Comparison of ENCODE assay signal across 13 mouse cellular contexts in the genomic region with DNA sequence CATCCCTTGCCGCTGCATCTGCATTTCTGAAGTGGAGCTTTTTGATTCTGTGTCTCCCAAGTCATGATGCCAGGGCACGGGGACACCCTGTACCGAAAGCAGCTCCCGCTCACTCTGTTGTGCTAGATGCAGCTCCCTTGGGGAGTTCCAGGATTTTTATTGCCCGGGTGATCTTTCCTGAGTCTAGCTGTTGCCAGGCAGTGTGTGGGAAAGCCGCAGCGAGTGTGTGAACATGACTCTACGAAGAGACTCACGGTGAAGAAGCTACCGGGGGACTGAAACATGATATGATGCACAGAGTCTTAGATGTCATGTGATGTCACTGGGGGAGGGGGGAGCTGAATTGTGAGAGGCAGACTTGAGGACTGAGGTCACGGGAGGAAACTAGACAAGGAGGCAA.
DNase-seq lines count a peak whose midpoint lies in the region; ATAC-seq and TF ChIP-seq lines count a peak whose summit lies in the region.
"Had no signal": no experiment of that assay in that cellular context is flagged by ENCODE, and none has a peak within 500 bp of the region (broad histone marks: within the 10 kb centered on the region; RNA-seq: fewer than 3 reads in every experiment).

No protein-coding gene starts in this region.

- in situ Hi-C loops in ES-E14 (cut with MboI; ENCODE audit: low sequenced_read_pairs in 2 of 2, unreplicated experiment in 2 of 2), result no loop called here

- no peaks in the 10 kb centered on the region for H3K9me3 ChIP-seq in heart, embryonic 12.5 days (replicated peaks)
- no peaks in the 10 kb centered on the region for H3K9me3 ChIP-seq in ES-E14 (ENCODE audit: control insufficient read depth, insufficient read depth, low read depth, low read length)
- no peaks in the 10 kb centered on the region for H3K9me3 ChIP-seq in hindbrain, embryonic 10.5 days
- H3K9me3 ChIP-seq in midbrain, postnatal 0 days (ENCODE audit: low read length), result no peaks in the 10 kb centered on the region
- no peaks in the 10 kb centered on the region for H3K9me3 ChIP-seq in heart, embryonic 11.5 days (replicated peaks; ENCODE audit: control insufficient read depth, low read length)
- H3K9me3 ChIP-seq: embryonic facial prominence, embryonic 15.5 days had no signal

- no peak overlapping the region for H3K27ac ChIP-seq in heart, embryonic 12.5 days (ENCODE audit: poor library complexity, severe bottlenecking)
- no peak overlapping the region for H3K27ac ChIP-seq in ES-E14 (ENCODE audit: insufficient read depth, low read depth, low read length, poor library complexity, severe bottlenecking)
- H3K27ac ChIP-seq in hindbrain, embryonic 10.5 days, result peak overlapping the region; percentile 69; the same call in 1 of the 2 replicates
- H3K27ac ChIP-seq in midbrain, postnatal 0 days (ENCODE audit: low read depth, low read length), result peak overlapping the region; percentile 32; the same call in 1 of the 2 replicates
- no peak overlapping the region for H3K27ac ChIP-seq in heart, embryonic 11.5 days (ENCODE audit: low read depth, low read length)
- H3K27ac ChIP-seq: embryonic facial prominence, embryonic 15.5 days; stomach, postnatal 0 days had no signal

- no peaks in the 10 kb centered on the region for H3K27me3 ChIP-seq in heart, embryonic 12.5 days (replicated peaks)
- no peaks in the 10 kb centered on the region for H3K27me3 ChIP-seq in hindbrain, embryonic 10.5 days (ENCODE audit: insufficient read depth, poor library complexity, severe bottlenecking)
- no peaks in the 10 kb centered on the region for H3K27me3 ChIP-seq in midbrain, postnatal 0 days (ENCODE audit: insufficient read depth, low read length)
- H3K27me3 ChIP-seq in heart, embryonic 11.5 days (ENCODE audit: control insufficient read depth, insufficient read depth, low read length), result no peaks in the 10 kb centered on the region
- H3K27me3 ChIP-seq: embryonic facial prominence, embryonic 15.5 days had no signal

- no peak overlapping the region for H3K4me2 ChIP-seq in heart, embryonic 12.5 days
- peak overlapping the region; percentile 23 for H3K4me2 ChIP-seq in midbrain, postnatal 0 days (ENCODE audit: low read depth, low read length, poor library complexity, severe bottlenecking)
- no peak overlapping the region for H3K4me2 ChIP-seq in heart, embryonic 11.5 days
- H3K4me2 ChIP-seq: embryonic facial prominence, embryonic 15.5 days had no signal

- DNase-seq in heart, adult 11 months, result no peak
- DNase-seq in ES-E14 (ENCODE audit: low read depth, low spot score), result peak; percentile 8
- DNase-seq in hindbrain, embryonic 10.5 days (ENCODE audit: low spot score), result peak; percentile 42
- DNase-seq in midbrain, postnatal 0 days (ENCODE audit: low spot score), result peak; percentile 58
- no peak for DNase-seq in ovary, postnatal 36 days (ENCODE audit: low spot score)
- no peak for DNase-seq in urinary bladder, postnatal 36 days (ENCODE audit: low spot score in 2 of 2)
- DNase-seq: gastrocnemius, postnatal 25 days; layer of hippocampus, postnatal 36 days; right cerebral cortex, postnatal 14 days had no signal

- H3K4me3 ChIP-seq in heart, embryonic 12.5 days, result no peak overlapping the region
- no peak overlapping the region; a peak in 1 of 4 replicates for H3K4me3 ChIP-seq in ES-E14 (ENCODE audit: insufficient read depth in 1 of 2, low read depth in 1 of 2, low read length in 2 of 2, poor library complexity in 1 of 2, severe bottlenecking in 1 of 2)
- H3K4me3 ChIP-seq in hindbrain, embryonic 10.5 days, result no peak overlapping the region
- no peak overlapping the region for H3K4me3 ChIP-seq in midbrain, postnatal 0 days (ENCODE audit: low read depth, low read length)
- H3K4me3 ChIP-seq in heart, embryonic 11.5 days (ENCODE audit: low read depth, low read length), result no peak overlapping the region
- H3K4me3 ChIP-seq: embryonic facial prominence, embryonic 15.5 days had no signal

- 46% methylated on average over 11 of the region's 11 CpGs for WGBS in heart, embryonic 12.5 days
- WGBS in hindbrain, embryonic 10.5 days, result 15% methylated on average over 11 of the region's 11 CpGs
- 14% methylated on average over 11 of the region's 11 CpGs for WGBS in midbrain, postnatal 0 days
- WGBS in heart, embryonic 11.5 days (ENCODE audit: insufficient replicate concordance), result 46% methylated on average over 11 of the region's 11 CpGs

- no peaks in the 10 kb centered on the region for H3K36me3 ChIP-seq in heart, embryonic 12.5 days
- H3K36me3 ChIP-seq in ES-E14 (ENCODE audit: control insufficient read depth, insufficient read depth, low read length, poor library complexity, severe bottlenecking), result no peaks in the 10 kb centered on the region
- peaks cover 56% of the 10 kb centered on the region for H3K36me3 ChIP-seq in hindbrain, embryonic 10.5 days
- H3K36me3 ChIP-seq in midbrain, postnatal 0 days (ENCODE audit: insufficient read depth, low read length), result no peaks in the 10 kb centered on the region
- H3K36me3 ChIP-seq in heart, embryonic 11.5 days (ENCODE audit: control insufficient read depth, insufficient read depth, low read length), result no peaks in the 10 kb centered on the region

- H3K4me1 ChIP-seq in heart, embryonic 12.5 days (replicated peaks), result peaks cover 11% of the 10 kb centered on the region; the same call in 1 of the 2 replicates
- H3K4me1 ChIP-seq in ES-E14 (ENCODE audit: control insufficient read depth in 2 of 2, insufficient read depth in 2 of 2, low read length in 2 of 2, poor library complexity in 1 of 2), result peaks cover 0 to 3% of the 10 kb centered on the region in 2 experiments; a peak in 1 of 4 replicates
- H3K4me1 ChIP-seq in hindbrain, embryonic 10.5 days (replicated peaks), result peaks cover 30% of the 10 kb centered on the region
- no peaks in the 10 kb centered on the region; the same call in 1 of the 2 replicates for H3K4me1 ChIP-seq in midbrain, postnatal 0 days (ENCODE audit: insufficient read depth, low read length)
- H3K4me1 ChIP-seq in heart, embryonic 11.5 days (ENCODE audit: control insufficient read depth, insufficient read depth, low read length), result 0 out of 2 replicates have a peak, but pooled peaks cover 3% of the 10 kb centered on the region

- no peak for TF ChIP-seq CTCF in midbrain, postnatal 0 days (IDR thresholded peaks at IDR 0.05)

- no peak for ATAC-seq in heart, embryonic 12.5 days (ENCODE audit: insufficient number of reproducible peaks, low FRiP score)
- peak; percentile 39; the same call in 1 of the 2 replicates for ATAC-seq in midbrain, postnatal 0 days (ENCODE audit: low FRiP score)
- no peak for ATAC-seq in heart, embryonic 11.5 days (replicated peaks; ENCODE audit: insufficient number of reproducible peaks, low FRiP score, low TSS enrichment)

- 0 out of 2 replicates have a peak overlapping the region, but pooled peaks have one; percentile 22 for H3K9ac ChIP-seq in heart, embryonic 12.5 days
- H3K9ac ChIP-seq in ES-E14 (ENCODE audit: insufficient read depth, low read depth, low read length, poor library complexity, severe bottlenecking), result no peak overlapping the region
- no peak overlapping the region for H3K9ac ChIP-seq in midbrain, postnatal 0 days (replicated peaks; ENCODE audit: low read length, poor library complexity, severe bottlenecking)
- H3K9ac ChIP-seq in heart, embryonic 11.5 days (ENCODE audit: low read depth, low read length), result no peak overlapping the region
- H3K9ac ChIP-seq: embryonic facial prominence, embryonic 15.5 days had no signal

TF ChIP-seq in ES-E14, 5 proteins besides CTCF, POLR2A, EP300 and RAD21:
- TF ChIP-seq ZC3H11A (IDR thresholded peaks at IDR 0.05; ENCODE audit: borderline replicate concordance, low read depth, low read length) (no peak), MAFK (IDR thresholded peaks at IDR 0.05; ENCODE audit: insufficient read depth, low read depth, low read length) (no peak), ZNF384 (IDR thresholded peaks at IDR 0.05; ENCODE audit: low read depth, low read length) (no peak), HCFC1 (IDR thresholded peaks at IDR 0.05; ENCODE audit: borderline replicate concordance, insufficient read depth, low read length) (no peak), CHD2 (IDR thresholded peaks at IDR 0.05; ENCODE audit: low read depth, low read length) (no peak)
TF ChIP-seq in ES-E14: peak in this region for 0.

Comparison
In these comparisons a context has a peak if more than half of its experiments do, and no peak if none do; other contexts are left out.
1. H3K27ac ChIP-seq: peak in hindbrain, embryonic 10.5 days (single experiment) and midbrain, postnatal 0 days (single experiment); none in heart, embryonic 12.5 days (single experiment), ES-E14 (single experiment) and heart, embryonic 11.5 days (single experiment).
2. DNase-seq: peak in ES-E14 (single experiment), hindbrain, embryonic 10.5 days (single experiment) and midbrain, postnatal 0 days (single experiment); none in heart, adult 11 months (single experiment), ovary, postnatal 36 days (single experiment) and urinary bladder, postnatal 36 days (0 of 2).